ENCODE assay signal across 8 mouse cellular contexts in genomic region chr2:152741153-152742041, GRCm38 (mm10). TPM values are rescaled to one million over a fixed set of nuclear protein-coding genes. Genes with fewer than 3 reads are reported as not detected.
A peak's percentile ranks its signal among the peaks of the same experiment; 100 is the strongest.
DNase-seq lines count a peak whose midpoint lies in the region; ATAC-seq and TF ChIP-seq lines count a peak whose summit lies in the region.

No protein-coding gene starts in this region.

- WGBS in bone marrow, adult 2 months, result 8% methylated on average over 14 of the region's 14 CpGs
- WGBS in lung, embryonic 16.5 days, result 17% methylated on average over 14 of the region's 14 CpGs

- no peak for TF ChIP-seq POLR2A in bone marrow, adult 2 months (IDR thresholded peaks at IDR 0.05; ENCODE audit: borderline replicate concordance, control insufficient read depth, low read depth, low read length)

- H3K4me2 ChIP-seq in lung, embryonic 16.5 days (ENCODE audit: low read depth, low read length), result peak overlapping the region; percentile 39

- TF ChIP-seq CTCF in bone marrow, adult 2 months (IDR thresholded peaks at IDR 0.05; ENCODE audit: control insufficient read depth, insufficient read depth, low read length), result no peak

- no peaks in the 10 kb centered on the region for H3K27me3 ChIP-seq in lung, embryonic 16.5 days (ENCODE audit: control insufficient read depth, insufficient read depth, low read depth, low read length)

- peak overlapping the region; percentile 90 for H3K27ac ChIP-seq in bone marrow, adult 2 months (ENCODE audit: control insufficient read depth, insufficient read depth, low read depth, low read length, poor library complexity)
- peak overlapping the region; percentile 98 for H3K27ac ChIP-seq in lung, embryonic 16.5 days (ENCODE audit: low read length)

- ATAC-seq in lung, embryonic 16.5 days (ENCODE audit: low read depth), result peak; percentile 58

- H3K4me1 ChIP-seq in bone marrow, adult 2 months (ENCODE audit: control insufficient read depth, insufficient read depth, low read length), result no peaks in the 10 kb centered on the region; the same call in 1 of the 2 replicates
- peaks cover 42% of the 10 kb centered on the region for H3K4me1 ChIP-seq in lung, embryonic 16.5 days (replicated peaks; ENCODE audit: control insufficient read depth, insufficient read depth, low read length)

- no peaks in the 10 kb centered on the region for H3K36me3 ChIP-seq in lung, embryonic 16.5 days (ENCODE audit: control insufficient read depth, insufficient read depth, low read length)

- peak overlapping the region; percentile 38 for H3K9ac ChIP-seq in lung, embryonic 16.5 days (ENCODE audit: low read length)

- DNase-seq in ovary, adult 18-20 months (ENCODE audit: low spot score), result peak; percentile 45
- DNase-seq in ovary, postnatal 10 days (ENCODE audit: low spot score), result no peak
- peak; percentile 70 to 72 for DNase-seq in heart, adult 9 months (ENCODE audit: low spot score in 2 of 2)
- peak; percentile 63 to 82 for DNase-seq in kidney, adult 8-10 months
- DNase-seq in skeletal muscle tissue, adult 2 months (ENCODE audit: low read depth, low spot score), result peak; percentile 69
- DNase-seq in cerebellum, adult 11 months, result no peak

- H3K4me3 ChIP-seq in bone marrow, adult 2 months (replicated peaks; ENCODE audit: control insufficient read depth, low read depth, low read length), result peak overlapping the region; percentile 6
- peak overlapping the region; percentile 8; the same call in 1 of the 2 replicates for H3K4me3 ChIP-seq in lung, embryonic 16.5 days (ENCODE audit: low read length)

- H3K9me3 ChIP-seq in lung, embryonic 16.5 days (ENCODE audit: control insufficient read depth, low read length), result no peaks in the 10 kb centered on the region

RNA-seq across cellular contexts. Expression of gene Id1, which starts 5.3 kb away (rescaled TPM):
- 4.2 and 15.9 TPM in 2 replicates for polyA plus RNA-seq in bone marrow, adult 2 months (2011; ENCODE audit: insufficient read depth, insufficient read length, low replicate concordance, missing spikeins)
- polyA plus RNA-seq in lung, embryonic 16.5 days (2015; fragmentation: Nextera tagmentation; extraction: Ambion mirVana), result 186 and 189 TPM in 2 replicates

RNA-seq across cellular contexts. Expression of gene Cox4i2, which starts 12.6 kb away (rescaled TPM):
- polyA plus RNA-seq in bone marrow, adult 2 months (2011; ENCODE audit: insufficient read depth, insufficient read length, low replicate concordance, missing spikeins), result 1.4 TPM in 1 of 2 replicates, not detected in the other
- 99.6 and 104 TPM in 2 replicates for polyA plus RNA-seq in lung, embryonic 16.5 days (2015; fragmentation: Nextera tagmentation; extraction: Ambion mirVana)

RNA-seq across cellular contexts. Expression of gene Mcts2, which starts 54.6 kb away (rescaled TPM):
- polyA plus RNA-seq in bone marrow, adult 2 months (2011; ENCODE audit: insufficient read depth, insufficient read length, low replicate concordance, missing spikeins), result 1.8 and 12.9 TPM in 2 replicates
- 26.1 and 27.4 TPM in 2 replicates for polyA plus RNA-seq in lung, embryonic 16.5 days (2015; fragmentation: Nextera tagmentation; extraction: Ambion mirVana)

Comparison
In these comparisons a context has a peak if more than half of its experiments do, and no peak if none do; other contexts are left out.
1. DNase-seq: peak in ovary, adult 18-20 months (single experiment), heart, adult 9 months (2 of 2), kidney, adult 8-10 months (2 of 2) and skeletal muscle tissue, adult 2 months (single experiment); none in ovary, postnatal 10 days (single experiment) and cerebellum, adult 11 months (single experiment).
2. RNA of gene Id1, which starts 5.3 kb away (polyA plus RNA-seq): 186 to 189 TPM in lung, embryonic 16.5 days; 4.2 to 15.9 TPM in bone marrow, adult 2 months; every median in the first group is over 10 times any median in the second.
3. RNA of gene Cox4i2, which starts 12.6 kb away (polyA plus RNA-seq): 99.6 to 104 TPM in lung, embryonic 16.5 days; 1.4 TPM in bone marrow, adult 2 months; every median in the first group is over 10 times any median in the second.